Mouse (Mus musculus): ENCODE results near the gene Fip1l1. TPM values are rescaled to one million over a fixed set of nuclear protein-coding genes. Genes with fewer than 3 reads are reported as not detected.

Fip1l1 gene
- total and polyA plus RNA-seq, 3 experiments, result 40.4 to 113 (median 68.3) TPM

DNA sequence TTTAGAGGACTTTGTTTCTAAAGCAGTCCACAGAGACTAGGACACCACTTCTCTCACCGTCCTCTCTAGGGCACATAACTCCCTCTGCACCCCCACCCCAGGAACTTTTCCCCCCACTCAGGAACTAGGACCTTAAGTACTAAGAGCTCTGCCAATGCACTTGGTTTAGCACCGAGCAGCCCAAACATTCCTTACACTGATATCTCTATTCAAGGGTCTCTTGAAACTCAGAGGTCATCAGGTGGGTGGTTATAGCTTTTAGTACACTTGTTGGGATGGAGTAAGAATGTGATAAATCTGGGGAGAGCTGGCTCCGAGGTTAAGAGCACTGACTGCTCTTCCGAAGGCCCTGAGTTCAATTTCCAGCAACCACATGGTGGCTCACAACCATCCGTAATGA lies 77.5 kb downstream of the Fip1l1 start:
- Histone ChIP-seq H3K4me1 (ENCODE audit: control insufficient read depth in 1 of 2, insufficient read depth in 2 of 2, low read length in 2 of 2) (no peaks in the 10 kb centered on the region), H3K79me2 (ENCODE audit: control insufficient read depth, insufficient read depth, low read length, poor library complexity) (no peaks in the 10 kb centered on the region), H3K9ac (ENCODE audit: control insufficient read depth, low read depth, low read length, poor library complexity, severe bottlenecking) (no peak overlapping the region), H3K27me3 (ENCODE audit: control insufficient read depth in 1 of 2, insufficient read depth in 2 of 2, low read length in 2 of 2) (peaks cover 4% of the 10 kb centered on the region in 2 experiments), H3K9me3 (replicated peaks; ENCODE audit: insufficient read depth, low read length) (no peaks in the 10 kb centered on the region), H3K27ac (ENCODE audit: control insufficient read depth, low read depth, low read length) (no peak overlapping the region), H3K4me3 (ENCODE audit: control insufficient read depth in 1 of 2, insufficient read depth in 1 of 2, low read depth in 2 of 2, low read length in 2 of 2) (no peak overlapping the region), H3K36me3 (ENCODE audit: control insufficient read depth in 1 of 2, insufficient read depth in 2 of 2, low read length in 2 of 2) (no peaks in the 10 kb centered on the region)
- no peak for DNase-seq (ENCODE audit: low read depth, low spot score)
- no peak for TF ChIP-seq ZKSCAN1 (IDR thresholded peaks at IDR 0.05; ENCODE audit: low read depth, low read length)
- no peak for TF ChIP-seq BHLHE40 (IDR thresholded peaks at IDR 0.05; ENCODE audit: borderline replicate concordance, low read depth, low read length)
- no peak for TF ChIP-seq POLR2AphosphoS5 (IDR thresholded peaks at IDR 0.05; ENCODE audit: borderline replicate concordance, low read depth, low read length)
- TF ChIP-seq MAZ (IDR thresholded peaks at IDR 0.05; ENCODE audit: low read depth, low read length), result no peak
- TF ChIP-seq MYB (IDR thresholded peaks at IDR 0.05; ENCODE audit: low read depth, low read length), result no peak
- TF ChIP-seq ZNF384 (IDR thresholded peaks at IDR 0.05; ENCODE audit: low read depth, low read length), result no peak

DNA sequence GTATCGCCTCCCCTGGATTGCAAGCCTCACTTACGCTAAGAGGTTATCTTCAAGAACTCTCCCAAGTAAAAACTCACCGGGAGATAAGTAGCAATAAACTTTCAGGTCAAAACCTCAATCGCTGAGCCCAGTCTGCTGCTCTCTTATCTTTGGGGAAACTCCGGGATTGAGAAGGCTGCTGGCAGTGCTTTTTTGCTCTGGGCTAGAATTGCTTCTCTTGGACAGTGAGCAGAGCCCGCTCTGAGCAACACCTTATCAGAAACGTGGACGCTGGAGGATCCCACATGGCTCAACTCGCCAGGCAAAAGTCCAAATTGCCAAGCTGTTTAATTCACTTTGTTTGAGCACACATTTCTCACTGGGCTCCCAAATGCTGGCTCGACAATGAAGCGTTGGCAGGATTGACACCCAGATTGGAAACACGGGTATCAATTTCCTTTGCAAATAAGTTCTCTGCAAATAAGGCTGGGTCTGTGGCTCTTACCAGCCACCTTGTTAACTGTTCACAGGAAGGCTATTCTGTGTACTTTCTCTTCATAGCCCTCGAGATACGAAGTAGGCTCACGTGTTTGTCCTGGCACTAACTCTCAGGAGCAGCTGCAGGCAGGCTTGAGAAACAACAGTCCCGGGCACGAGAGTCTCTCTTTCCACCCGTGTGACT lies 78.4 kb downstream of the Fip1l1 start:
- no peaks in the 10 kb centered on the region for H3K4me1 ChIP-seq (ENCODE audit: control insufficient read depth in 1 of 2, insufficient read depth in 2 of 2, low read length in 2 of 2)
- no peak for DNase-seq (ENCODE audit: low read depth, low spot score)
- peaks cover 4% of the 10 kb centered on the region in 2 experiments for H3K27me3 ChIP-seq (ENCODE audit: control insufficient read depth in 1 of 2, insufficient read depth in 2 of 2, low read length in 2 of 2)
- no peak overlapping the region for H3K9ac ChIP-seq (ENCODE audit: control insufficient read depth, low read depth, low read length, poor library complexity, severe bottlenecking)
- H3K36me3 ChIP-seq (ENCODE audit: control insufficient read depth in 1 of 2, insufficient read depth in 2 of 2, low read length in 2 of 2), result no peaks in the 10 kb centered on the region
- no peaks in the 10 kb centered on the region for H3K9me3 ChIP-seq (replicated peaks; ENCODE audit: insufficient read depth, low read length)
- no peaks in the 10 kb centered on the region for H3K79me2 ChIP-seq (ENCODE audit: control insufficient read depth, insufficient read depth, low read length, poor library complexity)
- H3K4me3 ChIP-seq (ENCODE audit: control insufficient read depth in 1 of 2, insufficient read depth in 1 of 2, low read depth in 2 of 2, low read length in 2 of 2), result no peak overlapping the region
- no peak for TF ChIP-seq NRF1 (IDR thresholded peaks at IDR 0.05; ENCODE audit: insufficient read depth, low read depth, low read length, poor library complexity, severe bottlenecking)
- TF ChIP-seq CHD1 (IDR thresholded peaks at IDR 0.05; ENCODE audit: low read depth, low read length), result no peak
- no peak for TF ChIP-seq ZNF384 (IDR thresholded peaks at IDR 0.05; ENCODE audit: low read depth, low read length)
- no peak for TF ChIP-seq ZMIZ1 (IDR thresholded peaks at IDR 0.05; ENCODE audit: low read depth, low read length)
- TF ChIP-seq ZKSCAN1 (IDR thresholded peaks at IDR 0.05; ENCODE audit: low read depth, low read length), result no peak
- TF ChIP-seq MYC (IDR thresholded peaks at IDR 0.05; ENCODE audit: low read depth, low read length), result no peak
- no peak for TF ChIP-seq NELFE (IDR thresholded peaks at IDR 0.05; ENCODE audit: low read depth, low read length)
- TF ChIP-seq SIN3A (IDR thresholded peaks at IDR 0.05; ENCODE audit: low read length), result no peak
- TF ChIP-seq ELF1 (IDR thresholded peaks at IDR 0.05; ENCODE audit: low read depth, low read length), result no peak
- no peak for TF ChIP-seq POLR2AphosphoS2 (IDR thresholded peaks at IDR 0.05; ENCODE audit: low read length)
- no peak for TF ChIP-seq CHD2 (IDR thresholded peaks at IDR 0.05; ENCODE audit: low read length)
- no peak for TF ChIP-seq POLR2A (IDR thresholded peaks at IDR 0.05; ENCODE audit: control insufficient read depth in 1 of 2, insufficient read depth in 1 of 2, low read depth in 1 of 2, low read length in 2 of 2, poor library complexity in 1 of 2)
- H3K27ac ChIP-seq (ENCODE audit: control insufficient read depth, low read depth, low read length), result no peak overlapping the region

Data from MEL (cell line).